Mouse (Mus musculus): ENCODE measurements around the gene Pdzrn3. TPM values are rescaled to one million over a fixed set of nuclear protein-coding genes. Genes with fewer than 3 reads are reported as not detected.

Pdzrn3 gene
- polyA plus RNA-seq, 1 experiment, result 13.8 TPM

DNA sequence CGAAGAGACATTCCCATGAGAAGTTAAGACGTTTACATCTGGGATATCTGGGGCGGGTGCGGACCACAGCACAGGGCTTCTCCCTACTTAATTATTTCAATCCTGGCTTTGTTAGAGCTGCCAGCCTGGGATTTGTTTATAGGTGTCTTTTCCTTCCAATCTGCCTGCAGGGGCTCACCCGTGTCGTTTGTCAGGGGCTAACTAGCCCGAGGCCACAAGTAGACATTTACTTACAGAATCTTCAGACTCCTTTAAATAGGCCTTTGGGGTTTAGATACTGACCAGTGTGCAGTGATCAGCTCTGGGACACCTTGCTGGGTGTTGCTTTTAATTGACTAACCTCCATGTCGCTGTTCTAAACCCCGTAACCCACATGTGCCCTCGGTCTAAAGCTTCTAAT lies 143.3 kb downstream of the Pdzrn3 start:
- Histone ChIP-seq H3K4me2 (ENCODE audit: low read depth) (no peak overlapping the region), H3K79me2 (ENCODE audit: control insufficient read depth, insufficient read depth) (no peaks in the 10 kb centered on the region), H3K4me3 (no peak overlapping the region), H3K27me3 (ENCODE audit: control insufficient read depth, insufficient read depth, insufficient read length) (no peaks in the 10 kb centered on the region), H3ac (ENCODE audit: control insufficient read depth, insufficient read length) (no peak overlapping the region), H3K36me3 (ENCODE audit: control insufficient read depth, insufficient read depth) (no peaks in the 10 kb centered on the region)
- TF ChIP-seq SRF (IDR thresholded peaks at IDR 0.05; ENCODE audit: control insufficient read depth, insufficient read length, low read depth) (no peak), USF1 (IDR thresholded peaks at IDR 0.05; ENCODE audit: low read depth) (no peak), MAX (IDR thresholded peaks at IDR 0.05; ENCODE audit: low read depth) (no peak), REST (IDR thresholded peaks at IDR 0.05; ENCODE audit: insufficient read depth, insufficient read length) (no peak), TCF3 (IDR thresholded peaks at IDR 0.05; ENCODE audit: insufficient read length, low read depth) (no peak), MYOD1 (IDR thresholded peaks at IDR 0.05; ENCODE audit: control insufficient read depth in 1 of 3, insufficient read length in 2 of 3, low read depth in 2 of 3) (no peak), CEBPB (IDR thresholded peaks at IDR 0.05; ENCODE audit: insufficient read depth, poor library complexity, severe bottlenecking) (no peak), TCF12 (IDR thresholded peaks at IDR 0.05; ENCODE audit: insufficient read depth, poor library complexity, severe bottlenecking) (no peak), E2F4 (IDR thresholded peaks at IDR 0.05; ENCODE audit: insufficient read depth) (no peak)

GRCm38 (mm10) chr6:101233680-101234079 lies 144.0 kb downstream of the Pdzrn3 start:
- TF ChIP-seq REST (IDR thresholded peaks at IDR 0.05; ENCODE audit: insufficient read depth, insufficient read length), result no peak
- TF ChIP-seq E2F4 (IDR thresholded peaks at IDR 0.05; ENCODE audit: insufficient read depth), result no peak
- TF ChIP-seq MYOD1 (IDR thresholded peaks at IDR 0.05; ENCODE audit: control insufficient read depth in 1 of 3, insufficient read length in 2 of 3, low read depth in 2 of 3), result no peak
- no peak for TF ChIP-seq POLR2A (IDR thresholded peaks at IDR 0.05; ENCODE audit: insufficient read length, low read depth)
- no peak for TF ChIP-seq TCF3 (IDR thresholded peaks at IDR 0.05; ENCODE audit: insufficient read length, low read depth)
- no peak for TF ChIP-seq TCF12 (IDR thresholded peaks at IDR 0.05; ENCODE audit: insufficient read depth, poor library complexity, severe bottlenecking)
- no peak for TF ChIP-seq MAX (IDR thresholded peaks at IDR 0.05; ENCODE audit: low read depth)
- H3K79me2 ChIP-seq (ENCODE audit: control insufficient read depth, insufficient read depth), result no peaks in the 10 kb centered on the region
- H3ac ChIP-seq (ENCODE audit: control insufficient read depth, insufficient read length), result no peak overlapping the region

DNA sequence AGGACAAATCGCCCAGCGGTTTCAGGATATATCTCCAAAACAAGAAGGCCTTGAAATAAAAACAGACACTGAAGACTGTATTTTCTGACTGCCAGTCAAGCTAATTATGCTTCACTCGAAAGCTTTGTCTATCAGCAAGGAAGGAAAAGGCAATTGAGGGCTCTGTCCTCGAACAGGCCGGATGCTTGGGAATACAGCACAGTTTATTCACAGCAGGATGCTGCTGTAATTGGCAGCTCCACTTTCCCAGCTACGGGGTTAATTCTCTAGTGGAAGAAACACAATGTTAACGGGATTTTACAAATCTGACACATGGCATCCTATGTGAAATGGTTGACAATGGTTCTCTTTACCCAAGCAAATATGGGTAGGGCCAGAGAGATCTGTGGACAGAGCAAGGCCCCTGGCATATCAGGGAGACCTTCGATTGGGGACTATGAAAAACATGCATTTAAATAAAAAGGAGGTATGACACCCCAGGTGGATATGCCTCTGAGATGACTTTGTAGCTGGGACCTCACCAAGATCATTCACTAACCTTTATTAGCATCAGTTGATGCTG lies 150.3 kb downstream of the Pdzrn3 start:
- Histone ChIP-seq H3ac (ENCODE audit: control insufficient read depth, insufficient read length) (no peak overlapping the region), H3K4me2 (ENCODE audit: low read depth) (no peak overlapping the region), H3K4me3 (no peak overlapping the region), H3K79me2 (ENCODE audit: control insufficient read depth, insufficient read depth) (peaks cover 4% of the 10 kb centered on the region), H3K36me3 (ENCODE audit: control insufficient read depth, insufficient read depth) (no peaks in the 10 kb centered on the region), H3K27me3 (ENCODE audit: control insufficient read depth, insufficient read depth, insufficient read length) (no peaks in the 10 kb centered on the region)
- TF ChIP-seq E2F4 (IDR thresholded peaks at IDR 0.05; ENCODE audit: insufficient read depth) (no peak), USF1 (IDR thresholded peaks at IDR 0.05; ENCODE audit: low read depth) (no peak), SRF (IDR thresholded peaks at IDR 0.05; ENCODE audit: control insufficient read depth, insufficient read length, low read depth) (no peak), MAX (IDR thresholded peaks at IDR 0.05; ENCODE audit: low read depth) (no peak)

More at GRCm38 (mm10) chr6:101233680-101234079, 144.0 kb downstream of the Pdzrn3 start:
- no peak overlapping the region for H3K4me3 ChIP-seq
- H3K36me3 ChIP-seq (ENCODE audit: control insufficient read depth, insufficient read depth), result no peaks in the 10 kb centered on the region
- no peaks in the 10 kb centered on the region for H3K27me3 ChIP-seq (ENCODE audit: control insufficient read depth, insufficient read depth, insufficient read length)
- no peak overlapping the region for H3K4me2 ChIP-seq (ENCODE audit: low read depth)

GRCm38 (mm10) chr6:101220307-101220706 lies 157.4 kb downstream of the Pdzrn3 start:
- H3K27me3 ChIP-seq (ENCODE audit: control insufficient read depth, insufficient read depth, insufficient read length), result no peaks in the 10 kb centered on the region
- no peak overlapping the region for H3ac ChIP-seq (ENCODE audit: control insufficient read depth, insufficient read length)
- no peak overlapping the region for H3K4me3 ChIP-seq
- no peak for TF ChIP-seq MYOD1 (IDR thresholded peaks at IDR 0.05; ENCODE audit: control insufficient read depth in 1 of 3, insufficient read length in 2 of 3, low read depth in 2 of 3)
- no peak for TF ChIP-seq MAX (IDR thresholded peaks at IDR 0.05; ENCODE audit: low read depth)
- no peak for TF ChIP-seq CEBPB (IDR thresholded peaks at IDR 0.05; ENCODE audit: insufficient read depth, poor library complexity, severe bottlenecking)
- no peak for TF ChIP-seq REST (IDR thresholded peaks at IDR 0.05; ENCODE audit: insufficient read depth, insufficient read length)
- TF ChIP-seq POLR2A (IDR thresholded peaks at IDR 0.05; ENCODE audit: insufficient read length, low read depth), result no peak
- TF ChIP-seq USF1 (IDR thresholded peaks at IDR 0.05; ENCODE audit: low read depth), result no peak
- no peak for TF ChIP-seq POLR2AphosphoS2 (IDR thresholded peaks at IDR 0.05; ENCODE audit: insufficient read length, low read depth)
- no peak for TF ChIP-seq TCF12 (IDR thresholded peaks at IDR 0.05; ENCODE audit: insufficient read depth, poor library complexity, severe bottlenecking)
- TF ChIP-seq TCF3 (IDR thresholded peaks at IDR 0.05; ENCODE audit: insufficient read length, low read depth), result no peak
- no peak for TF ChIP-seq SRF (IDR thresholded peaks at IDR 0.05; ENCODE audit: control insufficient read depth, insufficient read length, low read depth)
- no peak for TF ChIP-seq E2F4 (IDR thresholded peaks at IDR 0.05; ENCODE audit: insufficient read depth)
- TF ChIP-seq MYOG (IDR thresholded peaks at IDR 0.05; ENCODE audit: control insufficient read depth in 1 of 3, insufficient read depth in 1 of 3, insufficient read length in 2 of 3, low read depth in 2 of 3), result no peak
- H3K79me2 ChIP-seq (ENCODE audit: control insufficient read depth, insufficient read depth), result peaks cover 9% of the 10 kb centered on the region
- no peak overlapping the region for H3K4me2 ChIP-seq (ENCODE audit: low read depth)
- no peaks in the 10 kb centered on the region for H3K36me3 ChIP-seq (ENCODE audit: control insufficient read depth, insufficient read depth)

DNA sequence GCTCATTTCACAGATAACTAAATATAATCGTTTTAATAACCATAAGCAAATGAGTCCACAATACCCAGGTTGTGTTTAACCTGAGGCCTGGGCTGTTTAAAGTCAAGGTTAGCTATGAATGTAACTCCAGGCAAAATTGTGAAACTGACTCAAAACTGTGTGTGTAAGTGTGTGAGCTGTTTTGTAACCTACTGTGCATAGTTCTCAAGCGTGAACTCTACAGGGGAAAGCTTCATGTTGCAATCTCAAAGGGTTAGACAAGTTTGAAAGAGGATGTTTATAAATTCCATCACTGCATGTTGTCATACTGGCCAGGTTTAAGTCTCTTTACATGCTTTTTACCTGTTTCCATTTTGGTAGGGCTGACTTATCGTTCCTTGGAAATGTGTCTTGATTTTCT lies 158.7 kb downstream of the Pdzrn3 start:
- H3K27me3 ChIP-seq (ENCODE audit: control insufficient read depth, insufficient read depth, insufficient read length), result no peaks in the 10 kb centered on the region
- peaks cover 6% of the 10 kb centered on the region for H3K79me2 ChIP-seq (ENCODE audit: control insufficient read depth, insufficient read depth)
- H3K36me3 ChIP-seq (ENCODE audit: control insufficient read depth, insufficient read depth), result no peaks in the 10 kb centered on the region
- H3K4me3 ChIP-seq, result no peak overlapping the region
- TF ChIP-seq E2F4 (IDR thresholded peaks at IDR 0.05; ENCODE audit: insufficient read depth) (no peak), TCF12 (IDR thresholded peaks at IDR 0.05; ENCODE audit: insufficient read depth, poor library complexity, severe bottlenecking) (no peak), MYOG (IDR thresholded peaks at IDR 0.05; ENCODE audit: control insufficient read depth in 1 of 3, insufficient read depth in 1 of 3, insufficient read length in 2 of 3, low read depth in 2 of 3) (no peak), SRF (IDR thresholded peaks at IDR 0.05; ENCODE audit: control insufficient read depth, insufficient read length, low read depth) (no peak), MAX (IDR thresholded peaks at IDR 0.05; ENCODE audit: low read depth) (no peak), TCF3 (IDR thresholded peaks at IDR 0.05; ENCODE audit: insufficient read length, low read depth) (no peak), MYOD1 (IDR thresholded peaks at IDR 0.05; ENCODE audit: control insufficient read depth in 1 of 3, insufficient read length in 2 of 3, low read depth in 2 of 3) (no peak), POLR2A (IDR thresholded peaks at IDR 0.05; ENCODE audit: insufficient read length, low read depth) (no peak)
- H3K4me2 ChIP-seq (ENCODE audit: low read depth), result no peak overlapping the region
- H3ac ChIP-seq (ENCODE audit: control insufficient read depth, insufficient read length), result no peak overlapping the region
